Mouse (Mus musculus) brain, embryonic 14.5 days (tissue): Measurements from ENCODE around the gene Tuba1c.

Experiments
- CTCF ChIP-seq: fragments of 200-500 bp; IDR thresholded peaks from 2 replicates; pipeline ENCODE4 v1.5.1; 2012; ENCODE audit warnings: inconsistent platforms, mild to moderate bottlenecking, moderate library complexity, borderline replicate concordance; ENCODE audit not compliant: insufficient read depth, insufficient read length; ENCODE audit errors: extremely low read depth
- POLR2A ChIP-seq: fragments of 200-500 bp; IDR thresholded peaks from 2 replicates; pipeline ENCODE4 v1.6.1; 2012; ENCODE audit warnings: mild to moderate bottlenecking, inconsistent platforms, borderline replicate concordance; ENCODE audit not compliant: poor library complexity, insufficient read depth, insufficient read length, severe bottlenecking; ENCODE audit errors: extremely low read depth

DNA sequence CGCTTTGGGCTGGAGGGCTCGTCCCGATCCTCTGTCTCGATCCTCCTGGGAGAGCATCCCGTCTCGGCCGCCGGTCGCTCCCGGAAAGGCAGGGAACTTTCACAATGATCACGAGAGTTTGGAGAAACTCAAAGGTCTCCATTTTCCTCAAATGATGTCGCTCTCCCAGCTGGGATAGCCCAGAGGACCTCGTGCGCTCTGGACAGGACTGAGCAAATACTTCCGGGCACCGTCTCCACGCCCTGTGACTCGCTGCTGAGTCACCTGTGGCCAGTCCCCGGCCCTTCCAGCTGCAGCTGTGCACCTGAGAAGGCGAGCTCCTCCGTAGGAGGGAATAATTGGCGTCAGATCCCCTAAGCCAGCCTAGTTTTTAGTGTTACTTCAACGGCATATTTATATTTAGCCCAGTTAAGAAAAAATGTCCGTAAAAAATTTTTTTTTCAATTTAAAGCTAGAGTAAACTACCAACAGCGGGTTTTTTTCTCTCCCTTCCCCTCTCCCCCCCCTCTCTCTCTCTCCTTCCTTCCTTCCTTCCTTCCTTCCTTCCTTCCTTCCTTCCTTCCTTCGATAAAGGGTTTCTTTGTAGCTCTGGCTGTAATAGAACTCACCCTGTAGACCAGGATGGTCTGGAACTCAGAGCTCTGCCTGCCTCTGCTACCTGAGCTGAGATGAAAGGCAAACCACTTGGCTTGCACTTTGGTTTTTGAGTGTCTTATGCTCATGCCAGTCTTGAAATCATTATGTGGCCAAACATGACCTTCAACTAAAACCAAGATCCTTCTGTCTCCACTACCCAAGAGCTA, 1.1 kb downstream of the Tuba1c start:
- TF ChIP-seq CTCF (no peak), POLR2A (no peak)
